Mouse (Mus musculus): Measurements from ENCODE around the gene Map1lc3b.
"Not testable (repeated sequence)": the region's sequence is repeated elsewhere in the genome, so short reads cannot be mapped to it uniquely, and the experiment has no call there.

Gene Map1lc3b

DNA sequence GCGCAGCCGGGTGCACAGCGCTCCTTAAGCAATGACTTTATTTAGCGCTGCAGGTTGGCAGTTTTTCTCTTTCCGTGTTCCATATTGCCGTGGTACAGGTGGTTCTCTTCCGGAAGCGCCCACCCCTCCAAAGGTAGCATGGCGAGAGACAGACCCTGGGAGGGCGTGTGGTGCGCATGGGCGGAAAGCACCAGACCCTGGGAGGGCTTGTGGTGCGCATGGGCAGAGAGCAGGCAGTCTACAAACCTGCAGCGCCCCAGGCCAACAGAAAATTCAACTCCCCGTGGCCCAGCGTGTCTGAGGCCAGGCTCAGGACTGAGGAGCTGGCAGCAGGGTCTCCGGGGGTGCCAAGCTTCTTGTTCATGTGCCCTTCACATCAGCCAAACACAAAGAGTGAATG, 19.4 kb upstream of the Map1lc3b start:
- no peak for DNase-seq (ENCODE audit: low read depth in 2 of 2, low spot score in 2 of 2)

DNA sequence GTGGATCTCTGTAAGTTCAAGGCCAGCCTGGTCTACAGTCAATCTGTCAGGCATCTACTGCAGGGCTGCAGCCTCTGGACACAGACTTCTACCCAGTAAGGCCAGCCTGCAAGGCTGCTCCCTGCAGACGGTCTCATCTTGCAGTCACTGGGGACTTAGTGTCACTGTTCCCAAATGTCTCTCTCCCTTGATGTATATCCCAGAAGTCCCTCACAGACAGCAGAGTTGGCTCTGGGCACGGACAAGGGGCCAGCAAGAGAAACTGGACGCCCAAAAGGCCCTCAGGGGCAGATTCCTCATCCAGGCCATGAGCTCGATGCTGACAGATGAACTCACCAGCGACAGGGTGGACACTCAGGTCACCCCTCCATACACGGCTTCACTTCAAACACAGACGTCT, 18.0 kb upstream of the Map1lc3b start:
- no peak for DNase-seq (ENCODE audit: low read depth in 2 of 2, low spot score in 2 of 2)

DNA sequence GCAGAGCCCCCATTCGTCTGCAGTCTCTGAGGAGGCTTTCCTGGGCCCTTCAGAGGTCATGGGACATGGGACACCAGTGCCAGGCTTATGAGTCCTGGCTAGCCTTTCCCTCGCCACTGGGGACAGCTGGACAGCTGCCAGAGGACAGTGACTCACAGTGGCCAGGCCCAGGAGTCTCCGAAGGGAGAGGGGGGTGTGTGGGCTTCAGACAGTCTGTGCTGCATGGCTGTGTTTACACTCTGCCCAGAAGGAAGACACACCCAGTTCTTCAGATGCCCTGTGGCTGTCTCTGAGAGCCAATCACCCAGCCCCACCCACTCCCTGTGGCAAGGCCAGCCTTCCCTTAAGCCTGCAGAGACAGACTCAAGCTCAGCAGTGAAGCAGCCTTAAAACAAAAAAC, 16.9 kb upstream of the Map1lc3b start:
- DNase-seq (ENCODE audit: low read depth in 2 of 2, low spot score in 2 of 2) = no peak

DNA sequence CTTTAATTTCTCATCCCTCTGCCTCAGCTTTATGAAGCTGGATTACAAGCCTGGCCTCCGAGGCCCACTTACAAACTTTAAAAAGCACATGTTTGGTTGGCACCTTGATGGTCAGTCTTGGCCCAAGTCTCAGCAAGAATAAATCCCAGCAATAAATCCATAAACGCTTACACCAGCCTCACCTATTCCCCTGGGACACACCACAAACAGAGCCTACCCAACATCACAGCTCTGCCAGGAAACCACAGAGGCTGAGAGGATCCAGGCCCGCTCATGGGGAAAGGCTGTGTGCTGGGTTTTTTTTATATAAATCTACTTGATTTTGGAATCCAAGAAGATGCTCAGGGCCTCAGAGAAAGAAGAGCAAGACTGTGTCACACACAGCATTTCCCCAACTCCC, 14.5 kb upstream of the Map1lc3b start:
- DNase-seq (ENCODE audit: low read depth in 2 of 2, low spot score in 2 of 2) = no peak

DNA sequence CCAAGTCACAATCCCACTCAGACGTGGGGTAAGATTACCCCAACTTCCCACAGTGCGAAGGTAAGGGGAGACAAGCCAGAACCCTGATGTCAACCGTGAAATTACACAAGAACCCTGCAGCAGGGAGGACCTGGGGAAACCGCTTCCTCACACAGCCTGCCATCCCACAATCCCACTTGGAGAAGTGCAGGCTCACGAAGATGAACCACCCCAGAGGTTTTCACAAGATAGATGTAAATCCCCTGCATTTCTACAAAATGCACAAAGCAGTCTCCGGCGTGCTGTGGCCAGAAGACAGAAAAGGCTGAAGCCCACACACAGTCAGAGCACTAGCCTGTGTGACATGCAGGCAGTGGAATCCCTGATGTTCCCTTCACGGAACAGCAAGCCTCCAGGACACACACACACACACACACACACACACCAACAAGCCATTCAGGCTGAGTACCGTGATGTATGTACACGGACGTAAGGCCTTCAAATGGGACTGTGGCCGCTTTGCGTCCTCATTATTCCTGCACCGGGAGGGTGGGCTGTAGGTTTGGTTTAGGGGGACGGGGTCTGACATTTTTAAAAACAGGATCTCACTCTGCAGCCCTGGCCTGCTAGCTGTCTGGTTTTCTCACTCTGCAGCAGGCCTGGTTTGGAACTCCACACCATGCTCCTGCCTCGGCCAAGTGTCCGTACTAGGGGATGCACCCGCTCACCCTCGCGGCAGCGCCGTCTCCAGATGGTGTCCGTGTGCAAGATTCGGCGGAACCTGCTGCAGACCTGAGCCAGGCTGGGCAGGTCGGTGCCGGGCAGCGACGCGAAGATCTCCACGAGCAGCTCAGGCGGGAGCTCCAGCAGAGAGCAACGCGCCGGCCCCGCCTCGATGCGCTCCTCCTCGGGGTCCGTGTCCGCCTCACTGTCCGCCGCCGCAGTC, 12.1 kb upstream of the Map1lc3b start:
- DNase-seq (ENCODE audit: low read depth in 2 of 2, low spot score in 2 of 2) = no peak

DNA sequence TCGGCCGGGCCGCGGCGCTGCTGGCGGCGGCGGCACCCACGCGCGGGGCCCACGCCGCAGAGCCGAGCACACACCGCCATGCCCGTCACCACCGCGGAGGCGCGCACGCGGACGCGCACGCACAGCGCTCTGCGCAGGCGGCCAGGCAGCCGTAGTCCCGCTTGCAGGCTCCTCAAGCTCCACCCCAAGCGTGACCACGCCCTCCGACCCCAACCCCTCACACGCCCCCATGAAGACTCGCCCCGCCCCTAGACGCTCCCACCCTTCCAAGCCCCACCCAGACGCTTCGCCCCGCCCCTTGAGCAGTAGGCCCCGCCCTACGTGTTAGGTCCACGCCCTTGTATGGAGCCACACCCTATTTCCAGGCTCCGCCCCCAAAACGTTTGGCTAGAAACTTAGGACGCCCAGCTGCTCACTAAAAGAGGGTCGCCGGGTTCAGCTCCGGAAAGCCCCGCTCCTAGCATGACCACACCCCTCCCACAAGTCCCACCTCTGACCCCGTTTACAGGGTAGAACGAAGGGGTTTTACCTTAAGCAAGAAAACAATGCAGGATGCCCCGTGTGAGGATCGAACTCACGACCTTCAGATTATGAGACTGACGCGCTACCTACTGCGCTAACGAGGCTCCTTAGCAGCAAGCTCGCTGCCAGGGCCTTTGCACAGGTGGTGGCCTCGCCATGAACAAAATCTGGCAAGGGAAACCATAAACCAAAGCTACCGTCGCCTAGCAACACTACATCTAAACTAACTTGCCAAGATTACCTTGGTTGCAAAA, 11.3 kb upstream of the Map1lc3b start, which contains the start of gene Fbxo31:
Gene Fbxo31 (minus strand): TSS at position 131 of the 776 bp plus-strand sequence.
- peak; percentile 90 to 93 for DNase-seq (ENCODE audit: low read depth in 2 of 2, low spot score in 2 of 2)

DNA sequence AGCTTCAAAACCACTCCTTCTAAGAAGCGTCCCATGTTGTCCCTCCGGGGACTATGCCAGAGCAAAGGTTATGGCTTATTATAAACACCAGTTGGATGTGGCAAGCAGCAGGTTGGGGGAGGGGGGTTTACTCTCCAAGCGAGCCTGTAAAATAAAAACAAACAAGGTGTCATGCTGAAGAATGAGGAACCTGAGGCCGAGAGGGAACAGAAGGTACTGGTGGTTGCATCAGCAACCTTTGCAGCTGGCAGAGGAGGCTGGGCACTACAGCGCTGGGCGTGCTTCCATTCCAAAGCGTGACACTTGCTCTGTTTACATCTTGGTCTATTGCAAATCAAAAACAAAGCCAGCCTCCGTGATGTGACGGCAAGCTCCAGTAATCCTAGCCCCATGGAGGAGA, 9.7 kb upstream of the Map1lc3b start:
- no peak for DNase-seq (ENCODE audit: low read depth in 2 of 2, low spot score in 2 of 2)

DNA sequence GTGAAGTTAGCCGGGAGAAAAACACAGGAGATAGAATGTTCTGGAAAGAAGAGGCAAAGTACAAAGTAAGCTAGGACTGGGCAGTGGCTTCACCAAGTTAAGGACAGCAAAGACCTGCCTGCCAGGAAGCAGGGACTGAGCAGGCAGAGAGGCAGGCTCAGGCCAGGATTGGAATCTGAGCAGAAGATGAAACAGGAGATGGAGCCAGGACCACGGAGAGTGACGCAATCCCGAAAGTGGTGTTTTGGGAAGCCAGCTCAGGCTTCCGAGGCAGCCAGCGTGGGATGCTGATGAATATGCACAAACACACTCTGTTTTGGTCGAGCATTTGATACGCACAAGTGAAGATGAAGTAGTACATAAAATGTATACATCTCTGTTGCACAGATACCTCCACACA, 6.5 kb upstream of the Map1lc3b start:
- no peak for DNase-seq (ENCODE audit: low read depth in 2 of 2, low spot score in 2 of 2)

DNA sequence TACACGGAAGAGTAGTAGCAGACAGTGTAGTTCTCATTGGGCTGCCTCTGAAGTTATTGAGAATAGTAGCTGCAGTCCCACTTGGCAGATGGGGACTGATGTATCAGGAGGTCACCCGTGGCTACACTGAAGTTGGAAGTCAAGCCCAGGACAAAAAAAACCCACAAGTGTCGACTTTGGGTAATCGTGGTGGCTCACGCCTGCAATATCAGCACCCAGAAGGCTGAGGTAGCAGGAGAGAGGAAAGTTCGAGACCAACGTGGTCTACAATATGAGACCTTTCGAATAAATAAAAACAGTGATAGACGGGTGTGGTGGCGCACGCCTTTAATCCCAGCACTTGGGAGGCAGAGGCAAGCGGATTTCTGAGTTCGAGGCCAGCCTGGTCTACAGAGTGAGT, 5.4 kb upstream of the Map1lc3b start:
- DNase-seq (ENCODE audit: low read depth in 2 of 2, low spot score in 2 of 2) = no peak

DNA sequence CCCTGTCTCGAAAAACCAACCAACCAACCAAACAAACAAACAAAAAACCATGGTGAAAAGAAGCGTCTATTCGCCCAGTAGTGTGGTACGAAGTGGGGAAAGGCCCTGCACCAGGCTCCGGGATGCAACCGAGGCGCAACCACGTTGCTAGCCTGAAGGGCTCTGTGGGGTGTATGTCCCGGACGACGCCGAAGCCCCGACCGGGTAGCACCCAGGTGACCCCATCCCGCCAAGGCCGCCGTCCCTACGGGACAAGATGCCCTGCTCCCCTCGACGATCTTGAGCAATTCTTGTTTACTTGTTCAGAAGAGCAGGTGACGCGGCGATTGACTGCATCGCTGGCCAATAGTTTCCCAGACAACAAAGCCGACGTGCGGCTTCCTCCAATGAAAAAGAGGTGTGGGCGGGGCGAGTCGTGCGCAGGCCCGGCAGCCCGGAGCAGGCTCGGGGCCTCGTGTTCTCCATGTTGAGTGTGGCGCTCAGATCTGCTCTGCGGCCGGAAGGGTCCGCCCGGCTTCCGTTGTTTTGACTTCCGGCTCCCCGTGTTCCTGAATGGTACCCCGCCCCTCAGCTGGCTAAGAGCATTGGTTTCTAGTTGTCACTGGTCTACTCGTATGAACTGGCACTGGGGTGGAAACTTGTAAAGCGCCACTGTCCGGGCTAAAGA, 4.9 kb upstream of the Map1lc3b start:
- peak; percentile 98 for DNase-seq (ENCODE audit: low read depth in 2 of 2, low spot score in 2 of 2)

DNA sequence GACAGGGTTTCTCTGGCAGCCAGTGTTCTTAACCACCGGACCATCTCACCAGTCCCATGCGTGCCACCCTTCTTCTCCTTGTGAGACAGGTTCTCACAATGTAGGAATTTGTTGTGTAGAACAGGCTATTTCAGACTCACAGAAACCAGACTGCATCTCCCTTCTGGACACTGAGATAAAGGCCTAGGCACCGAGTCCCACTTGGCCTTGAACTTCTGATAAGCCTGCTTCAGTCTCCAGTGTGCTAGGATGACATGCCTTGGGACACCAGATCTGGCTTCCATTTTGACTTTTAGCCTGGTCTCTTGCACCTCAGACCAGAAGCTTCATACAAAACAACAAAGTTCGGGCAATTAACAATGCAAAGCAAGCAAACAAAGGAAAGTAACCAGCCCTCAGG, 1.4 kb upstream of the Map1lc3b start:
- DNase-seq (ENCODE audit: low read depth in 2 of 2, low spot score in 2 of 2) = no peak

DNA sequence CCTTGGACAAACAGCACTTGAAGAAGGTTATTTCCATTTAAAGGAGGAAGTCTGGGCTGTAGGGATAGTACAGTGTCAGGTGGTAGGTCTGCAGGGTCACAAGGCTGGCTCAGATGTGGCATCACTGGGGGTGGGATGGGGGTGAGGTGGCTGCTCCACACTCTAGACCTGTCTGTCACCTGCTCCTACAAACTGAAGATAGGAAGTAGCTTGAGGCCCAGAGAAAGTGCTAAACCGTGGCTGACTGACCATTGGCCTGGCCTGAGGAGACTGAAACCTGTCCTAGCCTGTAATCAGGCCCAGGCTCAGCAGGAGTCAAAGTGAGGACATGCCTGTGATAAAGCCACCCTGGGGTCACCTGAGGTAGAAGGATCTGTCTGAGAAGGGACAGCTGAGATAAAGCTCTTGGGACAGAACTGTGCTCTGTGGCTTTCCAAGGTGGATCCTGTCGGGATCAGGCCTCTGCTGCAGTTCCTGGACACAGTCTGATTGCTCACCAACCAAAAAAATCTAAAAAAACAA, 895 bp upstream of the Map1lc3b start:
- no peak for DNase-seq (ENCODE audit: low read depth in 2 of 2, low spot score in 2 of 2)

DNA sequence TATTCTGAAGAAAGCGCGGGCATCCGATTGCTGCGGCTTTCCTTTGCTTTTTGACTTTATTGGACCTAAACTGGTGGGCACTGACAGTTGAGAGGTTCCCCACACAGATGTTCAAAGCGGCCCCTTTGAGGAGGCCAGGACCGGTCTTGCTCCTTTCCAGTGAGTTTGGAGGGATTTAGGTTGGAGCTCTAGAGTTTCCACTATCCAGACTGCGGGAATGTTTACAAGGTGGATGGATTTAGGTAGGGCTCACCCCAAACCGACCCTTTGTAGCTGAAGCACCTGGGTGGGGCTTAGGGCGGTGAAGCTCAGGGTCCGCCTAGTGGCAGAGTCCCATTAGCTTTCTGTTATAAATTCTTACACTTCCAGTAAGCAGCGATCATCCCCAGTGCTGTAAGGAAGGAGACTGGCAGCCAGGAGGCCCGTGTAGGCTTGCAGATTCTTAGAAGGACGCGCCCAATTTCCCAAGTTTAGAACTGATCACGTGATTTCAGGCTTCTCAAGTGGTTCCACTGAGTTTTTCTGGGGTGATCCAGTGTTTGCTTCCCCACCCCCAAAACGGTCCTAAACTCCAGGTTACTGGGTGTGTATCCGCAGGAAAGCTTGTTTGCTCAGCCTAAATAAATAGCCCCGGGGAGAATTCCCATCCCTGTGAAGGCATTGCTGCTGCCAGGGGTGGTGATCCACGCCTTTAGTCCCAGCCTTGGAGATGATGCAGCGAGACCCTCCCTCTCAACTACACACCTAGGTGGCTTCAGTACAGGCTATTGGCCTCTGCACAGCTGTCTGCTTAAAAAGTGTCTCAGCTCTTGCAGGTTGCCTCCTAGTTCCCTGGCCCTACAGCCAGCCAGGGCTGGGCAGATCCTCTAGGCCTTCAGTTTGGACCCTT, 1.3 kb downstream of the Map1lc3b start:
- DNase-seq (ENCODE audit: low read depth in 2 of 2, low spot score in 2 of 2) = peak; percentile 48 to 61

DNA sequence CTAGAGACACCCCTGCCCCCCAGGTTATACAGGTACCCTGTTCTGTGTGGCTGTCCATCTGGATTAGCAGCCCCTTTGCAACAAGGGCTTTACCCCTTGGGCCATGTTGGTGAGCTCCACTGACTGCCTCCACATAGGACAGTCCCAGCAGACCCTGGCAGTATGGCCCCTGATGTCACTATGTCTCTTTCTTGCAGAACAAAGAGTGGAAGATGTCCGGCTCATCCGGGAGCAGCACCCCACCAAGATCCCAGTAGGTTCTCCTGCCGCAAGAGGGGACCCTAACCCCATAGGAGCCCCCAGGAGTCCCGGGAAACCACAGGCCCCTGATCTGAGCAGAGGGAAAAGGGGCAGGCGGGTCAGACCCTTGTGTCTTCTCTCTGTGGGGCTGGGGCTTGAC, 3.1 kb downstream of the Map1lc3b start:
- DNase-seq (ENCODE audit: low read depth in 2 of 2, low spot score in 2 of 2) = no peak

DNA sequence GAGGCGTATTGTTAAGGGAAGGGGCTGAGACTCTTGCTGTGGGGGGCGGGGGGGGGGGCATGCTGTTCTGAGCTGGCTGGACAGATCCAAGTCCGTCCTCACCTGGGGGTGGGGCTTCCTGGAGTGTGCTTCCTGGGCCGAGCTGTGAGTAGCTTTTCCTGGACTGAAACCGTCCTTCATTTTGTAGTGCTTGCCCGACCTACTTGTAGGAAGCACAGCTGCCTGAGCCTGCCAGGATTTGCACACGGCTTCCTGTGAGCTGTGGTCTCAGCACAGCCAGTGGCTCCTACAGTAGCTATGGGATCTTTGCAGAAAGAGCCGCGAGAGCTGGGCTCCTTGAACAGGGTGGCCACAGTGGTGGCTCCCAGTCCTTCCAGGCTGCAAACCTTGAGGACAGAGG, 3.8 kb downstream of the Map1lc3b start:
- DNase-seq (ENCODE audit: low read depth in 2 of 2, low spot score in 2 of 2) = no peak

DNA sequence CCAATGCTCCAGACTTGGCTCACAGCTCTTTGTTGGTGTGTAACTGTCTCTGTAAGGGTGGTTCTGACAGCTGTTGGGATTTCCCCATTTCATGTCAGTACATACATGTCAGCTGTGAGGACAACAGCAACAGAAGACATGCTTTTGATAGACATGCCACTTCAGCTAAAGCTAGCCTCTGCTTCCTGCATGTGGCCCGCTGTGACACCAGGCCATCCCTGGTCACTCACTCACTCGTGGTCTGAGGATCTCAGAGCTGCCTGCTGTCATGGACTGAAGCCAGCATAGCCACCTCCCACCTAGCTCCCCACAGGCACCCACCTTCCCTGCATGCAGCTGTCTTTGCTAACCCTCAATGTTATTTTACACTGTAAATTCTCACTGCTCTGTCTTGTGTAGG, 7.3 kb downstream of the Map1lc3b start:
- not testable (repeated sequence) for DNase-seq (ENCODE audit: low read depth in 2 of 2, low spot score in 2 of 2)

DNA sequence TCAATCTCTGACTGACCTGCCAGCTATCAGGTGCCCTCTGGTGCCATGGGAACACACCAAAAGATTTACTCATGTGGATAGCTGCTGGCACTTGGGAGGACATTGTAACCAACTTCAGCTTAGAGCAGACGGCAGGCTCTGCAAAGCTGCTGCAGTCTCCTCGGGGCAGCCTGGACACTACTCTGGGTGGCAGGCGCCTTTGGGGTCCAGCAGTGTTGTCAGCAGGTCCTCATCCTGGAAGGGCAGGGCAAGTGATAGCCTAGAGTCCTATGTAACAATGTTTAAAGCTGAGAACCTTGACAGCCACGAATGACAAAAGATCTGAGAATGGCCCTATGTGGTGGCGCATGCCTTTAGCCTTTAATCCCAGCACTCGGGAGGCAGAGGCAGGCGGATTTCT, 8.0 kb downstream of the Map1lc3b start:
- no peak for DNase-seq (ENCODE audit: low read depth in 2 of 2, low spot score in 2 of 2)

DNA sequence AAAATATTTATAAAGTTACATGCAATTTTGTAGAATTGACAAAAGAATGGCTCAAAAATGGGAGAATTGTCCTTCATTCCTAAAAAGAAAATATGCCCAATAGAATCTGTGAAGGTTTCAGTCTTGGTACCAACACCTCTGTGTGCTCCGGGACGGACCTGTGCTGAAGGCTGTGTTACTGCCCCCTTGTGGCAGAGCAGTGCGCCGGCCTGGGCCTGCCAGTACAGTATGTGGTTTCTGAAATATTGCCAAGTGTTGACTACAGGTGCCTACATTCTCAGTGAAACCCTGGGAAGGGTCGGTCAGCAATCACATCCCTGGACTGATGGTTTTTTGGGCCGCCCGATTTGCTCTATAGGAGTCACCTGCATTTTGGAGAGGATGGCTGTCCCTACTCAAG, 8.7 kb downstream of the Map1lc3b start:
- DNase-seq (ENCODE audit: low read depth in 2 of 2, low spot score in 2 of 2) = peak; percentile 81 to 83

DNA sequence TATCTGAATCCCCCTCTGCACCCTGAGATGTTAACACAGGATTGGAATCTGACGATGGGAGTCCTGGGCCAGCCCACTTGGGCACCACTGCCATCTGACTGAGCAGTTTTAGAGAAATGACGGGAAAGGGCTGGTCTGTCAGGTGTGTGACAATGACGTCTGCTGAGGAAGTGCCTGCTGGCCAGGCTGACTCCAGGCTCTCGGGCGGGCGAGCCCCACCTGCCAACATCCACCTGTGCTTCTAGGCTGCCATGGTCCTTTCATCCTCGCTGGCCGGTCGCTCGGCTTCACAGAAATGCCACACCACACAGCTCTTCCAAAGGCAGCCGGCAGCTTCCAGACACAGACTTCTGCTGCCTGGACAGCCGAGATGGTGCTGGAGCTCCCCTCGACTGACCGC, 9.7 kb downstream of the Map1lc3b start:
- no peak for DNase-seq (ENCODE audit: low read depth in 2 of 2, low spot score in 2 of 2)

DNA sequence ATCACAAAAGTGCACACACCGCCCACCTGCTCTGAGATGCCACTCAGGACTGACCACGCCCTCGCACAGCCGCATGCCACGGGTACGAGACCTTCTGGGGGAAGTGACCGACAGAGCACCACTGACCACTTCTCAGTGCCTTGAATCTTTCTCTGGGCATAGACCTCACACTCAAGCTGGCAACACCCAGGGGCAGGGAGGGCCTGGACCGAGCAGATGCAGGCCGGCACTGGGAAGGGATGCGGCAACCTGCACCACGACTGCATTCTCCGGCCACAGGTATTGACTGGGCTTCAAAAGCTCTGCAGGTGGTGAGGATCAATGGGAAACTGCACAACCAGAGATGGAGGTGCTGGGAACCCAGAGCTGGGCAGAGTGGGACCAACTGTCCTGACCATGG, 12.2 kb downstream of the Map1lc3b start:
- DNase-seq (ENCODE audit: low read depth in 2 of 2, low spot score in 2 of 2) = no peak

Data from CD8-positive naive resting alpha-beta T cell, adult 2 months (primary cell).